Mouse (Mus musculus): ENCODE measurements around the gene Sned1.

The Sned1 gene

DNA sequence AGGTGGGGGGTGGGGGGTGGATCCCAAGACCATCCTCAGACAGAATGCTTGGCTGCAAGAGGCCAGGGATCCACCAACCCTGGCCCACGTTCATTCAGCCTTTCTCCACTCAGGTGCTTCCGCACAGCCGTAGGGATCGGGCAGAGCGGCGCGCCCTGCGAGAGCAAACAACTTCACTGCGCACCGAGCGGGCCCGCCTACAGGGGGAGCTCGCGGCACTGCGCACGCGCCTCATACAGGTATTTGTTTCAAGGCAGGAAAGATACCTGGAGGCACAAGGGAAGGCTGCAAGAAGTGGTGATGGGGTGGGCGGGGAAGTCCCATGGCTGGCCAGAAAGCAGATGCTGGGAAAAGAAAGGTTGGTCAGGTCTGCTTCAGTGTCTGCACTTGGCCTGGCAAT lies 11.7 kb upstream of the Sned1 start:
- TF ChIP-seq GATA4 (IDR thresholded peaks at IDR 0.05; ENCODE audit: insufficient replicate concordance, low read length) = no peak

- no peak for TF ChIP-seq GATA4 (IDR thresholded peaks at IDR 0.05; ENCODE audit: insufficient replicate concordance, low read length)
These were observed 10.4 kb upstream of the Sned1 start for GRCm38 (mm10) chr1:93225226-93225625.

DNA sequence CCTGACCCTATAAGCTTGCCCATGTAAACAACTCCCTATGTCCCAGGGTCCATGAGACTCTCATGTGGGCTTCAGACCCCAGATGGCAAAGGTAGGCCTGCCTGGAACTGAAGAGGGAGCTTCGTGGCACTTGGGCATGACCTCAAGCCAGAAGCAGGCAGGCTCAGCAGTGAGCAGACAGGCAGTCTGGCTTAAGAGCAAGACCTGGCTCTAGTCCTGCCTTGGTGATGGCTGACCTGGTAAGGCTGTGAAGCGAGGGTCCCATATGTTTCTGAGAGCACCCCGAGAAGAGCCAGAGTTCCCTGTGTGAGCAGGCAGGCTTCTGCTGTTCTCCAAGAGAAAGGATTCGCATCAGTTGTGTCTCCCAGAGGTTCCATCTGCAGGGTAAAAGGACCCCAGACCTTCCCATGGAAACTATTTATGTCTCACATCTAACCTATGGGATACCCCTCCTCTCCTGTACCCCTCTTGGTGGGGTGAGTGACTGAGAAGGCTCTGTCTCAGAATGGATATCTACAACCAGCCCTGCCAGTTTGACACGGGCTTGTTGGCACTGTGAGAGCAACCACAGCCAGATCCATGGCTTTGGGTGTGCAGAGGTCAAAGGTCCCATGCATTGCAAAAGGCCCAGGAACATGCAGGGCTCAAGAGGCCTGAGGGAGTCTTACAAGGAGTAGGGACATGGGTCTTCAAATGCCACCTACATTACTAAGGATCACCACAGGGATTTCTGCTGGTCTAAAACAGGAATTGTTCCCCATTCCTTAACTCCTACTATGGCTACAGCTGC lies 9.7 kb upstream of the Sned1 start:
- no peak for TF ChIP-seq GATA4 (IDR thresholded peaks at IDR 0.05; ENCODE audit: insufficient replicate concordance, low read length)

DNA sequence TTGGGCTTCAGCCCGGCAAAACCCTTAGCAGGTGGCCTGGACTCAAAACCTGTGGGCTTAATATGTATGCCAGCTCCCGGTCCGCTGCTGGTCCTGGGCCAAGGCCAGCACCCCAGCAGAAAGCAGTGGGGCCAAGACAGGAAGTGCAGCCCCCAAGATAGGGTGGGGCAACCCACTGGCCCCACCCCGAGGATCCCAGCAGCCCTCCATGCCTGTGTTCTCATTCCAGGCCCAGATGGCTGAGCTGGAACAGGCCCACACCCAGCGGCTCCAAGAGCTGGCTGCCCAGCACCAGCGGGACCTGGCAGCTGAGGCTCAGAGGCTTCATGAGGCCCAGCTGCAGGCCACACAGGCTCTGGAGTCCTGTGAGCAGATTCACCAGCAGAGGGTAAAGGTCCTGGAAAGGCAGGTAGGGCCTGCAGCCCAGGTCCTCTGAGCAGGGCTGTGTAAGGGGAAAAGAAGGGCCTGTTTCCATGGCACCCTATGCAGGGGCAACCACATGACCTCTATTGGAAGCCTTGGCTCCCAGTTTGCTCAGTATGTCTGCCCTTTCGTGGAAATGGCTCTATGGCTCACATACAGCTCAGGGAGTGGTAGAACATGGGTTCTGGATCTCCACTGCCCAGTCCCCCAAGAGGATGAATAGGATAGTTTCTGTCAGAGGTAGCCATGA lies 8.2 kb upstream of the Sned1 start:
- no peak for TF ChIP-seq GATA4 (IDR thresholded peaks at IDR 0.05; ENCODE audit: insufficient replicate concordance, low read length)

- TF ChIP-seq GATA4 (IDR thresholded peaks at IDR 0.05; ENCODE audit: insufficient replicate concordance, low read length) = no peak
These were observed 7.7 kb upstream of the Sned1 start for GRCm38 (mm10) chr1:93227976-93228365.

GRCm38 (mm10) chr1:93229221-93229620 lies 6.4 kb upstream of the Sned1 start:
- TF ChIP-seq GATA4 (IDR thresholded peaks at IDR 0.05; ENCODE audit: insufficient replicate concordance, low read length) = no peak

DNA sequence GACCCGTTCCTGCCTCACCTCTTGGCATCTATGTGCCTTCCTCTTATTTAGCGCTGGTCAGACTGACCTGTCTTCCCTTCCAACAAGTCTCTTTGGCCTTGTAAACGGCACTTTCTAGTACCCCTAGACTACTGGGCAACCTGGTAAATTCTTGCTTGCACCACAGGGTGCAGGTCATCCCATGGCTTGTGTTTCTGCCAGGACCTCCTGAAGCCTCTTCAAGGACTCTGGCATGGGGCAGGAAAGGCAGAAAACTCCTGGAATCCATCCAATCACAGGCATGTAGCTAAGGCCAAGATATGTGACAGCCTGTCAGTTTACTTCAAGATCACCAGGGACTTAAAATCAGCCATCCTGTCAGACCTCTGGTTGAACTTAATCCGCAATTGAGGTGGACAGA lies 6.0 kb upstream of the Sned1 start:
- no peak for TF ChIP-seq GATA4 (IDR thresholded peaks at IDR 0.05; ENCODE audit: insufficient replicate concordance, low read length)

DNA sequence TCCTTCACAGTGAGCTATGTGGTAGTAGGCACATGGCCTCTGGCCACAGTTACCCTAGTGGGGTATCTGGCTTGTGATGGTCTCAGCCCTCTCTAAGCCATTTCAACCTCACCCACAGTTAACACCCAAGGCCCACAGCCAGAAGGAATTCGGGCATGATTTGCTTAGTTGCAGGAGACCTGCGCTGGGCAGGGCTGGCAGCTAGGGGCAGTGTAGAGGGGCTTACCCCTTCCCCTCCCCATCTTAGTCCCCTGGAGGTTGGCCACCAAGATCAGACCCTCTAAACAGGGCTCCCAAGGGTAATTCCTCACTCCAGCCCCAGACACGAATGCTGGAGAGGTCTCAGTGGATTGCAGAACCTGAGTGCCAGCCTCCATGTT lies 894 bp downstream of the Sned1 start:
- TF ChIP-seq GATA4 (IDR thresholded peaks at IDR 0.05; ENCODE audit: insufficient replicate concordance, low read length) = no peak

GRCm38 (mm10) chr1:93237676-93238075 lies 2.0 kb downstream of the Sned1 start:
- no peak for TF ChIP-seq GATA4 (IDR thresholded peaks at IDR 0.05; ENCODE audit: insufficient replicate concordance, low read length)

DNA sequence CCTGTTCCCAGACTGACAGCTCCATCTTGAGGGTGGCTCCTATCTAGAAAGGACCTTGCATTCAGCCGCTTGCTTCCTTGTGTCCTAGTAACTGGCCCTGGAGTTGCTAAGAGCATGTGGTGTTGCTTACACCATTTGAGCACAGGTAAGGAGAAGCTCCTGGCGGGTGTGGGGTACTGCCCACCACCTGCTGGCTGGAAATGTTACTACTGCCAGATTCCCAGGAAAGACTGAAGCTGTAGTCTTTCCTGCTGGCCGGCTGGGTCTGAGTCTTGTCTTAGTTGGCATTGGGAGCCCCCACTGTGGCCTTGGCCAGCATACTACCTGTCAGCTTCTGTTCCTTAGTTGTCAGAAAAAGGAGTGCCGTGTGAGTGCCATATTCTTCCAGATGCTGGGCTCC lies 2.6 kb downstream of the Sned1 start:
- TF ChIP-seq GATA4 (IDR thresholded peaks at IDR 0.05; ENCODE audit: insufficient replicate concordance, low read length) = no peak

- no peak for TF ChIP-seq GATA4 (IDR thresholded peaks at IDR 0.05; ENCODE audit: insufficient replicate concordance, low read length)
These were observed 10.3 kb downstream of the Sned1 start for GRCm38 (mm10) chr1:93245936-93246335.

GRCm38 (mm10) chr1:93252586-93252985 lies 16.9 kb downstream of the Sned1 start:
- TF ChIP-seq GATA4 (IDR thresholded peaks at IDR 0.05; ENCODE audit: insufficient replicate concordance, low read length) = no peak

DNA sequence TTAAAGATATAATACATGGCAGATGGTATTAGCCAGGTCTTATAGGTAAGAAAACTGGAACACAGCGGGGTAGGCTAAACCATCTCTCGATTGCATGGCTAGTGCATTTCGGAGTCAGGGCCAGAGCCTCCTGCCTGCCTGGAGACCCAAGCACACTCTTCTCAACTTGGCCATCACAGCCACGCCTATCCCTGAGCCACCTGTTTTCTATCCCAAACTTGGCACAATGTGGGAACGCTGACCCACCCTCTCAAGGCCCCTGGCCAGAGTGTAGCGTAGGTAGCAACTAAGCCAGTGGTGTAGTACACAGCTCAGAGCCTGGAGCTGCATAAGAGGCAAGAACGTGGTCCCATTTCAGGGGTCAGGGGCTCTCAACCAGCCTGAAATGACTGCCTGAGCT lies 20.1 kb downstream of the Sned1 start:
- TF ChIP-seq GATA4 (IDR thresholded peaks at IDR 0.05; ENCODE audit: insufficient replicate concordance, low read length) = no peak

- TF ChIP-seq GATA4 (IDR thresholded peaks at IDR 0.05; ENCODE audit: insufficient replicate concordance, low read length) = no peak
These were observed 21.9 kb downstream of the Sned1 start for GRCm38 (mm10) chr1:93257560-93257959.

DNA sequence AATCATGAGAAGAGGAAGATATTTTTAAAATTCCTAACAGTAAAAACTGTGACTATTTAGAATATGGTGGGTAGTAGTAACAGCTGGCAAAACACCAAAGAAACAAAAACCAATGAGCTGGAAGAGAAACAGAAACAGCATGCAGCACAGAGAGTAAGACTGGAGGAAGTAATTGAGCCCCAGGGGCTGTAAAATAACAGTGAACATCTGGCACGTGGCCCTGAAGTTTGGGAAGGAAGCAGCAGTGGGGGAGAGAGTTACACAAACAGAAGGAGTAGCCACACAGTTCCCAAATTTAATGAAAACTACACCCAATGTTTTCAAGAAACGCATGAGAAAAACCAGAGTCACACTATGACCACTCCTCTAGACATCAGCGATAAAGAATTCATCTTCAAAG lies 31.6 kb downstream of the Sned1 start:
- TF ChIP-seq GATA4 (IDR thresholded peaks at IDR 0.05; ENCODE audit: insufficient replicate concordance, low read length) = no peak

- no peak for TF ChIP-seq GATA4 (IDR thresholded peaks at IDR 0.05; ENCODE audit: insufficient replicate concordance, low read length)
These were observed 32.6 kb downstream of the Sned1 start for GRCm38 (mm10) chr1:93268246-93268645.
